Mouse (Mus musculus): Measurements from ENCODE around the gene Alg14.

Gene Alg14

GRCm38 (mm10) chr3:121364388-121364787 lies 72.8 kb downstream of the Alg14 start:
- DNase-seq (ENCODE audit: low read depth, low spot score): no peak

DNA sequence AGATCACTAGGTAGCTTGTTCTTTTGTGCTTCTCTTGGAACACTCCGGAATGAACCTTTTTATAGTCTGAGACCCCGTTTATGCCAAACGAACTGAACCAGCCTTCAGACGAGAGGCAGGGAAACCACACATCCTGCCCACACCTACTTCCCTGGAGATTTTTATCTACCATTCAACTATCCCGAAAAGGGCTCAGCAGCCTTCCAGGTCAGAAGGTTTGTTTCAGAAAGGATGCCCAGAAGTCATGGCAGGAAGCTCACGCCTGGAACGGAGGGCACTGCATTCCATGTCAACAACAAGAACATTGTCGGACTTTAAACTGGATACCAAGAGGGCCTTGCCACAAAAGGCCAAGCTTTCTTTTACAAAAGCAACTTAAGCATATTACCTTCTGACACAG lies 73.6 kb downstream of the Alg14 start:
- no peak for DNase-seq (ENCODE audit: low read depth, low spot score)

DNA sequence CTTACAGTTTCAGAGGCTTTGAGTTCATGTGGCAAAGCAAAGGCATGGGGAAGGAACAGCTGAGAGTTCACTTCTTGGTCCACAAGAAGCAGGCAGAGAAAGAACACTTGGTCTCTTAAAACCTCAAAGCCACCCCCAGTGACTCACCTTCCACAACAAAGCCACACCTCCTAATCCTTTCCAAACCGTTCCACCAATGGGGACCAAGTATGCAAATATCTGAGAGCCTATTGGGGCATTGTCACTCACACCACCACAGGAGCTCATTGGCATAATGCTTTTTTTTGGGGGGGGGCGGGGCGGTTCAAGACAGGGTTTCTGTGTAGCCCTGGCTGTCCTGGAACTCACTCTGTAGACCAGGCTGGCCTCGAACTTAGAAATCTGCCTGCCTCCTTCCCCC lies 77.0 kb downstream of the Alg14 start:
- no peak for DNase-seq (ENCODE audit: low read depth, low spot score)

- DNase-seq (ENCODE audit: low read depth, low spot score): no peak
These were observed 77.9 kb downstream of the Alg14 start for GRCm38 (mm10) chr3:121369517-121369916.

- DNase-seq (ENCODE audit: low read depth, low spot score): no peak
These were observed 78.7 kb downstream of the Alg14 start for GRCm38 (mm10) chr3:121370301-121370700.

- no peak for DNase-seq (ENCODE audit: low read depth, low spot score)
These were observed 79.4 kb downstream of the Alg14 start for GRCm38 (mm10) chr3:121370830-121371526.

DNA sequence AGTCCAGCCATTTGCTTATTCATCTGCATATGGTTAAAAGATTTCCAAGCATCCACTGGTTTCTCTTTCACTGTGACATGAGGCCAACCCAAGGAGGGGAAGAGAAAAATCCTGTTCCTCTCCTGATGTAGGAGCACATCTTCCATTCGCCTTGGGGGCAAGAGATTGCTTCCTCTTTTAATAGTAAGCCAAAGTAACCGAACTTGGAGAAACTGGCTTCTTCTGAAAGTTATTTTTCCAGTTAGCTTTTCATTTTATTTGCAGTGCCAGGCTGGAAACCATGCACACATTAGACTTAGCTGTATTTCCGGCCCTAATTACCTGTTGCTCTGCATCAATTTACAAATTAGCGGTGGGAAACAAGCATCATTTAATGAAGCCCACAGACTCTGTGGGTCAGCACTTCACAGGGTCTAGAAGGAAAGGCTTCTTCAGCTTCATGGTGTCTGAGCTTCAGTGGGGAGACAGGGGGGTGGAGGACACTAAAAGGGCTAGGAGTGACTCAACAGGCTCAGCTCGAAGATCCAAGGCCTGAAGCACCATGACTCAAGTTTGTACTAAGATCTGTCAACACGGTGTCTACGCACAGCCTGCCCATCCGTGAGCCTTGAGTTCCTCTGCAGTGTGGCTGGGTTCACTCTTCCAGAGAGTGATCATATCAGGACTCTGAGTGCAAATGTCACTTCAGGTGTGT lies 80.1 kb downstream of the Alg14 start:
- peak; percentile 90 for DNase-seq (ENCODE audit: low read depth, low spot score)

GRCm38 (mm10) chr3:121373897-121374441 lies 82.4 kb downstream of the Alg14 start:
- DNase-seq (ENCODE audit: low read depth, low spot score): no peak

- DNase-seq (ENCODE audit: low read depth, low spot score): peak; percentile 92
These were observed 84.1 kb downstream of the Alg14 start for GRCm38 (mm10) chr3:121375541-121376129.

- DNase-seq (ENCODE audit: low read depth, low spot score): peak; percentile 84
These were observed 87.4 kb downstream of the Alg14 start for GRCm38 (mm10) chr3:121378708-121379612.

- DNase-seq (ENCODE audit: low read depth, low spot score): peak; percentile 89
These were observed 88.1 kb downstream of the Alg14 start for GRCm38 (mm10) chr3:121379699-121380098.

DNA sequence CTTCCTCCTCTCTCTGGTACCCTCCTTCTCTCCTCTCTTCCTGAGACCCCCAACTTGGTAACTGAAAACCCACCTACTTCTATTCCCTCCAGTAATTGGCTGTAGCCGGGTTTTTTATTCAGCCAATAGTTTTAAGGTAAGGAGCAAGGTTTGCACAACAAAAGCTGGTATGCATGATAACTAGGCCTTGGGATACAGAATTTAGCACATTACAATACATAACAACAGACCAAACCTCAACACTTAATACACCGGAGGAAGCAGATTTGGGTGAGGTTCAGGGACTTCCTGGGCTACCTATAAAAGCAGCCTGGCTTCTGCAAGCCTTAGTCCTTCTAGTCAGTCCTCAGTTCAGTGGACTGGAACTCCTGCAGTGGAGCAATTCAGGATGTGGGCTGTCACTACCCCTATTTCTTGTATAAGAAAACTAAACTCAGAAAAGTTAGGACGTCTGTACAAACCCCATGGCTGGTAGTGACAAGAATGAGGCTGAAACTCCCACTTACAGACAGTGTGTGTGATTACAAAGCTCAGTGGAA lies 96.0 kb downstream of the Alg14 start:
- DNase-seq (ENCODE audit: low read depth, low spot score): no peak

GRCm38 (mm10) chr3:121389366-121389765 lies 97.8 kb downstream of the Alg14 start:
- DNase-seq (ENCODE audit: low read depth, low spot score): no peak

GRCm38 (mm10) chr3:121389860-121390530 lies 98.4 kb downstream of the Alg14 start:
- DNase-seq (ENCODE audit: low read depth, low spot score): no peak

DNA sequence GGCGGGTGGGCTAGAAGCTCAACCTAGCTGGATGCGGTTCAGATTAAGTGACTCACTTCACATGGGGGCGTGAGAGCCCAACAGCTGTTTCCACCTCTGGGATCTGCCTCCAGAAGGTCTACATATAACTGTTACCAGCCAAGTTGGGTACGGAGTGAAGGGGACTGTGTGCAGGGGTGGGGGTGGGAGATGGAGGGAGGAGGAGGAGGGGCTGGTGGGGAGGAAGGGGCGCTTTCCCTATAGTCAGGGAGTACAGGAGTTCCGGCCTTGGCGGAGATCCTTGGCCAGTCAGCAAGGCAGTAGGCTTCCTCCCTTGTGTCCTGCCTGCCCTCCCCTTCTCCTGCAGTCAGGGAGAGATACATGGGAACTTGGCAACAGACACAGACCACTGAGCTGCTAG lies 99.2 kb downstream of the Alg14 start:
- DNase-seq (ENCODE audit: low read depth, low spot score): no peak

DNA sequence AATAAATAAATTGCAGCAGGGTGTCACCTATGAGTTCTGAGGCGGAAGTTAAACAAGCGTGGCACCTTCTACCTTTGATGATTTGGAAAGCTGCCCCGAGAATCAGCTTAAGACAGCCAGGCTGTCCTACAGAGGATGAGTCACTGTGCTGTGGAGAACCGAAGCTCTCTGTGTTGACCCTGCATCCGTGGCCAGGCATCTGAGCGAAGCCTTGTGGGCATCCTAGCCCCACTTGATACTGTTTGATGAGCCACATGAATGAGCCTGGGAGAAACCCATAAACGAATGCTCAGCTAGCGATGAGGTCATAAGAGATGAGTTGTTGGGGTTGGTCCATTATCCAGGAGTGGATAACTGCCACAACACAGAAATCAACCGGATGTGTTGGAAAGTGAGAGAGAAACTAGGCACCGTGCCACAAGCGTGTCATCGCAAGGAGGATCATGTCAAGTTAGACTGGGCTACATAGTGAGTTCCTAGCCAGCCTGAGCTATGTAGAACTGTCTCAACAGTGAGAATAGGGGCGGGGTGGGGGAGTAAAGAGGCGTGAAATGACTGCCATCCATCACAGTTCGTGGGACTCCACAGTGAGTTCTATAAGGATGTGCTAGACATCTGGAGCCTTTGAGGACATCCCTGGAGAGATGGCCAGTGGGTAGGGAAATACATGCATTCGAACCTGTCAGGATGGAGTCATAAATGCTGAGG lies 104.2 kb downstream of the Alg14 start:
- DNase-seq (ENCODE audit: low read depth, low spot score): peak; percentile 64

- no peak for DNase-seq (ENCODE audit: low read depth, low spot score)
These were observed 105.0 kb downstream of the Alg14 start for GRCm38 (mm10) chr3:121396561-121396960.

- DNase-seq (ENCODE audit: low read depth, low spot score): no peak
These were observed 105.4 kb downstream of the Alg14 start for GRCm38 (mm10) chr3:121397007-121397406.

DNA sequence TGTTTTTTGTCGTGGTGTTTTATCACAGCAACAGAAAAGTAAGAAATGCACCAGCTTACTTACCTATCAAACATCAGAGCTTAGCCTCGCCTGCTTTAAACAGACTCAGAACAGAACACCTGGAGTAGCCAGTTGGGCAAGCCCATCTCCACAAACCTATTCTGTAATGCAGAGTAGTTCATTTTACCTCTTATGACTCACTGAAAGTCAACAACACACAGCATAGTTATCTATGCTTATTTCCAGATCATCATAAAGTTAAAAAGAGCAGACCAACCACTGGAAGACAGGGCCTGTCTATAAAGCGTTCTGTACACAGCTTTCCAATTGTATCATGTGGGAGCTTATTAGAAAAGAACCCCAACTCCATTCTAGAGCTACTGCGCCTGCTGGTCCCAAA lies 109.8 kb downstream of the Alg14 start:
- no peak for DNase-seq (ENCODE audit: low read depth, low spot score)

GRCm38 (mm10) chr3:121402096-121402495 lies 110.5 kb downstream of the Alg14 start:
- no peak for DNase-seq (ENCODE audit: low read depth, low spot score)

Data from 3T3-L1 (cell line).